Comparison of ENCODE assay signal across 8 mouse cellular contexts in the genomic region with DNA sequence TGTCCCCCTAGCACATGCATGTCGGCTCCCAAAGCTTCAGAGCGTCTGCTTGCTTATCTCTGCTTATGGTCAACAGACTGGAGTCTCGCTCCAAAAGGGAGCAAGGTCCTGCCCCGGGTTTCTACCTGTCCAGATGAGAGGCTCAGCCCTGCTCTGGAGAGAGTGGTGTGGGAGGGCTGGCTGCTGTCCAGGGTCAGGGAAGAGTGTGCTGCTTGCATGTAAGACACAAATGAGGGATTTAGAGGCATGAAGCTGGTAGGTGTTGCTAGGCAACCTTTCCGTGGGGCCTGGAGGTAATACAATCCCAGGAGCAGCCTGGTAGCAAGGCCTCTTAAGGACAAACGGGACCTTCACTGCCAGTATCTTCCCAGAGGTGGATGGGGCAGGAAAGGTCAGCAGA.
A peak's percentile ranks its signal among the peaks of the same experiment; 100 is the strongest.
DNase-seq lines count a peak whose midpoint lies in the region; ATAC-seq and TF ChIP-seq lines count a peak whose summit lies in the region.
"Had no signal": no experiment of that assay in that cellular context is flagged by ENCODE, and none has a peak within 500 bp of the region (broad histone marks: within the 10 kb centered on the region; RNA-seq: fewer than 3 reads in every experiment).

No protein-coding gene starts in this region.

- no peaks in the 10 kb centered on the region for H3K36me3 ChIP-seq in kidney, postnatal 0 days (ENCODE audit: insufficient read depth, low read length)
- H3K36me3 ChIP-seq in hindbrain, postnatal 0 days (ENCODE audit: insufficient read depth, low read length), result no peaks in the 10 kb centered on the region
- no peaks in the 10 kb centered on the region for H3K36me3 ChIP-seq in neural tube, embryonic 11.5 days (ENCODE audit: control insufficient read depth, insufficient read depth, low read length)

- H3K4me1 ChIP-seq in kidney, postnatal 0 days (replicated peaks; ENCODE audit: insufficient read depth, low read length), result no peaks in the 10 kb centered on the region
- H3K4me1 ChIP-seq in hindbrain, postnatal 0 days (ENCODE audit: insufficient read depth, low read length), result 0 out of 2 replicates have a peak, but pooled peaks cover 4% of the 10 kb centered on the region
- H3K4me1 ChIP-seq in neural tube, embryonic 11.5 days (ENCODE audit: control insufficient read depth, insufficient read depth, low read length), result no peaks in the 10 kb centered on the region

- ATAC-seq in kidney, postnatal 0 days (replicated peaks; ENCODE audit: low FRiP score, low read depth), result peak; percentile 57
- ATAC-seq in hindbrain, postnatal 0 days, result peak; percentile 67; the same call in 1 of the 2 replicates
- no peak for ATAC-seq in neural tube, embryonic 11.5 days (ENCODE audit: insufficient read depth, low FRiP score, low TSS enrichment)
- no peak for ATAC-seq in cerebellum, adult (ENCODE audit: insufficient number of reproducible peaks, low FRiP score, low TSS enrichment)

- no peaks in the 10 kb centered on the region for H3K9me3 ChIP-seq in kidney, postnatal 0 days (replicated peaks; ENCODE audit: low read length)
- H3K9me3 ChIP-seq in hindbrain, postnatal 0 days (ENCODE audit: low read length), result no peaks in the 10 kb centered on the region
- no peaks in the 10 kb centered on the region for H3K9me3 ChIP-seq in neural tube, embryonic 11.5 days (ENCODE audit: control insufficient read depth, low read length)

- no peak overlapping the region for H3K27ac ChIP-seq in kidney, postnatal 0 days
- 0 out of 2 replicates have a peak overlapping the region, but pooled peaks have one; percentile 27 for H3K27ac ChIP-seq in hindbrain, postnatal 0 days
- no peak overlapping the region for H3K27ac ChIP-seq in neural tube, embryonic 11.5 days (ENCODE audit: low read depth, low read length)

- 24% methylated on average over 6 of the region's 6 CpGs for WGBS in kidney, postnatal 0 days
- WGBS in hindbrain, postnatal 0 days, result 38% methylated on average over 6 of the region's 6 CpGs
- WGBS in neural tube, embryonic 11.5 days, result 54% methylated on average over 6 of the region's 6 CpGs

- no peak for TF ChIP-seq CTCF in kidney, postnatal 0 days (IDR thresholded peaks at IDR 0.05; ENCODE audit: low read depth)
- TF ChIP-seq CTCF in hindbrain, postnatal 0 days (IDR thresholded peaks at IDR 0.05; ENCODE audit: low read depth), result no peak

- DNase-seq in kidney, postnatal 0 days (ENCODE audit: low spot score), result peak; percentile 65
- no peak for DNase-seq in kidney, adult 8-10 months
- DNase-seq in embryo, embryonic 11 days, result peak; percentile 54
- DNase-seq in hindbrain, postnatal 0 days (ENCODE audit: low spot score), result peak; percentile 44
- DNase-seq in neural tube, embryonic 11.5 days (ENCODE audit: low spot score), result peak; percentile 26
- no peak for DNase-seq in heart, postnatal 25 days (ENCODE audit: low spot score)
- DNase-seq: gastrocnemius, postnatal 10 days had no signal

- intact Hi-C loops in heart, postnatal 25 days (cut with DNase I), result no loop called here

- no peak overlapping the region for H3K4me3 ChIP-seq in kidney, postnatal 0 days (replicated peaks; ENCODE audit: low read depth, low read length)
- no peak overlapping the region for H3K4me3 ChIP-seq in hindbrain, postnatal 0 days (ENCODE audit: low read length)
- no peak overlapping the region for H3K4me3 ChIP-seq in neural tube, embryonic 11.5 days (ENCODE audit: low read depth, low read length)

- H3K9ac ChIP-seq in kidney, postnatal 0 days (ENCODE audit: low read depth, low read length), result no peak overlapping the region
- no peak overlapping the region for H3K9ac ChIP-seq in hindbrain, postnatal 0 days (replicated peaks; ENCODE audit: low read length)
- H3K9ac ChIP-seq in neural tube, embryonic 11.5 days (ENCODE audit: low read length), result no peak overlapping the region

- H3K27me3 ChIP-seq in kidney, postnatal 0 days (ENCODE audit: insufficient read depth, low read length), result no peaks in the 10 kb centered on the region
- H3K27me3 ChIP-seq in hindbrain, postnatal 0 days (ENCODE audit: insufficient read depth, low read length), result no peaks in the 10 kb centered on the region
- H3K27me3 ChIP-seq in neural tube, embryonic 11.5 days (ENCODE audit: control insufficient read depth, insufficient read depth, low read length), result no peaks in the 10 kb centered on the region

- H3K4me2 ChIP-seq in kidney, postnatal 0 days (ENCODE audit: low read length), result no peak overlapping the region
- H3K4me2 ChIP-seq in hindbrain, postnatal 0 days (ENCODE audit: low read depth, low read length), result no peak overlapping the region
- H3K4me2 ChIP-seq in neural tube, embryonic 11.5 days (ENCODE audit: low read depth), result no peak overlapping the region

Comparison
In these comparisons a context has a peak if more than half of its experiments do, and no peak if none do; other contexts are left out.
1. DNase-seq: peak in kidney, postnatal 0 days (single experiment), embryo, embryonic 11 days (single experiment), hindbrain, postnatal 0 days (single experiment) and neural tube, embryonic 11.5 days (single experiment); none in kidney, adult 8-10 months (0 of 2) and heart, postnatal 25 days (single experiment).
2. ATAC-seq: peak in kidney, postnatal 0 days (single experiment) and hindbrain, postnatal 0 days (single experiment); none in neural tube, embryonic 11.5 days (single experiment) and cerebellum, adult (single experiment).